Mouse (Mus musculus) layer of hippocampus, postnatal 10 days (tissue): ENCODE measurements around the gene Tecpr2. TPM values are rescaled to one million over a fixed set of nuclear protein-coding genes. Genes with fewer than 3 reads are reported as not detected.

Experiments used
- DNase-seq, 2 experiments: peaks; one replicate each; pipeline ENCODE4 v3.0.0; 2021; ENCODE audit warnings: low spot score in 2 of 2
- total RNA-seq, 2 experiments: library from RNA; stranded (reverse); gene quantifications; 2 replicates each; pipeline ENCODE4 v1.2.3; 2021

Gene Tecpr2
- total RNA-seq, 2 experiments from 2014 or later, result 33.9 to 36.4 TPM

DNA sequence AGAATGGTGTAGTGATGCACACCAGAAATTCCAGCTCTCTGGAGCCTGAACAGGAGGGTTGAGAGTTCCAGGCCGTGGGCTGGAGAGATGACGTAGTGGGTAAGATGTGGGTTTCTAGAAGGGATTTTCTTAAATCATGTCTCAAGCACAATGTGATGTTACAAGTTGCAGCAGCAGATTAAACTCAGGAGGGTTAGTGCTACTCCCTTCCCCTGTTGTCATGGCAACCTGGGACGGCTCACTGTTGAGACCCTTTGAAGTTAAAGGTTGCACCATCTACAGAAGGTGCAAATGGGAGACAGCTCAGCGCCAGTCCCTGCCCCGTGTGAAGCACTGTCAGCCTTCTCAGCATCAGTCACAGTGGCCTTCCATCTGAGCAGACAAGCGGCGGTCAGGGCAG, 27.8 kb upstream of the Tecpr2 start:
- DNase-seq, result no peak

DNA sequence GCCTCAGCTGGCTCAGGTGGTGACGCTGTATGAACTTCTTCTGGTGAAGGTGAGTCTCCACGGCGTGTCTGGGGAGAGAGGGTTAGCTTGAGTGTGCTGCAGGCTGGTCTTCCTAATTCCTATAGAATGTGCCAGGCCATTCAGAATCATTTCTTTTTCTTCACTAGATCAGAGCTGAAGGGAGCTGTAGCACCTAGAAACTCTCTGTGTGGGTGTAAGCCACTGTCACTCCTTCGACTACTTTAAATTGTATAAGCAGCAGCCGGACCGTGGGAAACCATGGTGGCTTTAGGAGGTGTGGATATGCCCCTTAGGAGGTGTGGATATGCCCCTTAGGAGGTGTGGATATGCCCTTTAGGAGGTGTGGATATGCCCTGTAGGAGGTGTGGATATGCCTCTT, 25.1 kb upstream of the Tecpr2 start:
- DNase-seq, result no peak

DNA sequence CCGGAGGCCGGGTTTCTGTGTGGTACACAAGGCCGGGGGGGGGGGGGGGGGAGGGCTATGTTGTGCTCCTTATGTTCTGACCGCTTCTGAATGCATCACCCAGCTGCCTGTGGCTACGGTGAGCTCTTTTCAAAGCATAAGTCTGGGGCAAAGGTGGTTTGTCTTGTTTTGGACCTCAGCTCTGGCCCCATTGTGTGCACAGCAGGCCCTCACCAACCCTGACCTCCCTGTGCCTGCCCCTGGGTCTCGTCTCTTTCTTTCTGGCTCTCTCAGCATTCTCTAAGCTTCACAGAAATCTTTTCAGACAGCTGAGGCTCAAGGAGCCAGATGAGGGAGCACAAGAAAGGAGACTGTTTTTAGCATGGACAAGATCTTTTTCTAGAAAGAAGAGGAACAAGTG, 23.5 kb upstream of the Tecpr2 start:
- no peak for DNase-seq

DNA sequence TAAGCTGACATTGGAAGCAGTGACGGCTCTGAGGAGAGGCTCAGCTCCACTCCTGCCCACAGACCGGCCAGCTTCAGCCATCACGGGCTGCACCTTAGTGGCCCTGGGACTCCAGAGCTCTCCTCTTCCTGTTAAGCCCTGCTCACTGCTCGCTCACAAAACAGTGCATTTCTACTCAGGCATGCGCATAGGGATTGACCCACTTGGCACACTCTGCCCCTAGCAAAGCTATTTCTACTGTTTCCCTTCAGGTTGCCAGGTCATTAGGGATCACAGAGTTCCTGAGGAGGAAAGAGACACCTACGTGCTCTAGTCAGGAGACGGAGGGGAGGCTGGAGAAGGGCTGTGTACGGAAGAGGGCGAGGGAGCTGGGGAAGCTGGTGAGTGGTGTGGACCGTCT, 23.1 kb upstream of the Tecpr2 start:
- DNase-seq, result no peak

DNA sequence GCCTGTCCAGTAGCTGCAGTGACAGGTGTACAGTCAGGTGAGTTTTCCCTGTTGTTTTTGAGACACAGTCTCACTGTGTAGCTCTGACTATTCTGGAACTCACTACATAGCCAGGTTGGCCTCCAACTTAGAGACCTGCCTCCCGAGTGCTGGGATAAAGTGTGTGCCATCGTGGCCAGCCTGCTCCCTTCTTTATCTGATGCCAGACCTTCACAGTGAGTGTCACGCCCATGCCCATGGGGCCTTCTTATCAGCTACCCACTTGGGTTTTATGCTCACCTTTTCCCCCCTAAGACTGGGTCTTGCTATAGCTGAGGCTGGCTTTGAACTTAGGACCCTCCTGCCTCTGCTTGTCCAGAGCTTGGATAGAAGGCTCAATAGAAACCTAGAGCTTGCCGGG, 19.0 kb upstream of the Tecpr2 start:
- no peak for DNase-seq

DNA sequence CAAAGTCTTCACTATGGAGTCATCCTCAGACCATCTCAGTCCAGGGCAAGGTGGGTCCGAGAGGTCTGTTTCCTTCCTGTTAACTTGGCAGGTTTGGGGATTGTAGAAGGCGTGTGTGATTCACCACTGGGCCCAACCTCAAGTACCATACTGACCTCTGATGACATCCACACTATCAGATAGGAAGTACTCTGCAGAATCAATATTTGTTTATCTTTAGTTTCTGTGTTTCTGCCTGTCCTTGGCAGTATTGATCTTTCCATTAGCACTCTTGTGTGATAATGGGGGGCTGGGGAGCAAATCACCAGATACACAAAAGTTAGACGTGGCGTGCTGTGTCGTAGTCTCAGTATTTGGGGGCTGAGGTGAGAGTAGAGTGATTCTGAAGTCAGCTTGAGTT, 17.8 kb upstream of the Tecpr2 start:
- no peak for DNase-seq

DNA sequence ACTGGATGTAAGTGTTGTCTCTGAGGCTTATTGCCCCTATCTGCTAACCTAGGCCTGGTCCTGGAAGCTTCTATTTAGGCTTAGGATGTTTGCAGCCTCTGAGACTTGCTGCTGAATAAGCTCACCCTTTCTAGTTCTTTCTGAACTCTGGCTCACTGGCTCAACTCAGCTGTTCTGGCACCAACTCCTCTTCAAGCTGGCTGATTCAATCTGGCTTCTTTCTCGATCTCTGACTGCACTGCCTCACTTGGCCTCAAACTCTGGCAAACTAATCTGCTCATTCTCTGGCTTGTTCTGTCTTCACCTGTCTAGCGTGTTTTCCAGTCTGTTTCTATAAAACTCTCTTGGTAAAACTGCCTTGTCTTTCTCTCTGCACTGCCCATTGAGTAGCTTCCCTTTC, 13.7 kb upstream of the Tecpr2 start:
- DNase-seq, result no peak

DNA sequence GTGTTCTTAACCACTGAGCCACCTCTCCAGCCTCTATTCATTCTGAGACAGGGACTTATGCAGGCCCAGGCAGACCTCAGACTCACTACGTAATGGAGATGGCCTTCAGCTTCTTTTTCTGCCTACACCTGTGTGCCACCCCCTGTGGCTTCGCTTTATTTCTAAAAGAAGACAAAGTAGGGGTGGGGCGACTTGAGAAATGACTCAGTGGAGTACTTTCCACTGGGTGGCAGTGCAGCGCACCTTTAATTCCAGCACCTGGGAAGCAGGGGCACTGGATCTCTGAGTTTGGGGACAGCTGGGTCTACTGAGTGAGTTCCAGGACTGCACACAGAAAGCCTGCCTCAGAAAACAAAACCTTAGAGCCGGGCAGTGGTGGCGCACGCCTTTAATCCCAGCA, 6.8 kb upstream of the Tecpr2 start:
- DNase-seq, result no peak

DNA sequence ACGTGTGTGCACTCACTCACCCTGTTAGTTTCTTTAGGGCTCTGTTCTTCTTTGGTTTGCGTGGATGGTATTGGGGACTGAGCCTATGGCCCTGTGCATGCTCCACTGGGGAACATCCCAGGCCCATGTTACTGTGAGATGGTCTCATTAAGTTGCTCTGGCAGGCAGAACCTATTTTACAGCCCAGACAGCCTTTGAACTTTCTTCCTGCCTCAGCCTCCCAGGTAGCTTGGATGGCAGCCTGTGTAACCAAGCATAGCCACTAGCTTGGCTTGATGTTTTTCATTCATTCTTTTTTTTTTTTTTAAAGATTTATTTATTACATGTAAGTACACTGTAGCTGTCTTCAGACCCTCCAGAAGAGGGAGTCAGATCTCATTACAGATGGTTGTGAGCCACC, 3.8 kb upstream of the Tecpr2 start:
- no peak for DNase-seq

DNA sequence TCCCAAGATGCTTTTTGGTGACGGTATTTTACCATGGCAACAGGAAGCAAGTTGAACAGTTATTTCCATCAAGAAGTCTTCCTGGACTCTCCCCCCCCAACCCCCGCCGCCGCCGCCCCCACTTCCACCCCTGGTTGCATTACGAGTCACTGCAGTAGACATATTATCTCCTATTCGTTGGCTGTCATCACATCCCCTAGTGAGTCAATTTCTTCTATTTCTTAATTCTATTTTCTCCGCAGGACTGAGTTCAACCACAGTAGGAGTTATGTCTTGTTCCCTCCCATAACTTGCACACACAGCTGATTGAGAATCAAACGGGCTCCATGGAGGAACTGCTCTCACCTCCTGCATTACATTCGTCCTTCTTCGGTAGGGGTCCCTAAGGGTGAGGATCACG, 958 bp upstream of the Tecpr2 start:
- no peak for DNase-seq

DNA sequence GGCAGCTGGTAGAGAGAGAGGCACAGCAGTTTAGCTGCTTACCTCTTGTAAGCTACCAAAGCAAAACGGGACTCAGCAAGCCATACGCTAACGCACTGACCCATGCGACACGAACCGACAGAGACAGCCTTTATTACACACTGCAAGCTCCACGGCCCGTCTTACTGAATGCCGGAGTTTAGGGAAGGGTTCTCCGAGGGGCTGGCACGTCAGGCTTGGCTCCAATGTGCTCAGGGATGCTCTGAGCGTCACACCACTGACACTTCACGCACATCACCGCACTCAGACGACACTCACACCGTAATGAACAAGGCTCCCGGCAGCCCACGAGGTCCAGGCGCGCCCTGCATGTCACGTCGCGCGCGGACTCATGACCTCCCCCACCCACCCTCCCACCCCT, 458 bp upstream of the Tecpr2 start:
- DNase-seq, result no peak

DNA sequence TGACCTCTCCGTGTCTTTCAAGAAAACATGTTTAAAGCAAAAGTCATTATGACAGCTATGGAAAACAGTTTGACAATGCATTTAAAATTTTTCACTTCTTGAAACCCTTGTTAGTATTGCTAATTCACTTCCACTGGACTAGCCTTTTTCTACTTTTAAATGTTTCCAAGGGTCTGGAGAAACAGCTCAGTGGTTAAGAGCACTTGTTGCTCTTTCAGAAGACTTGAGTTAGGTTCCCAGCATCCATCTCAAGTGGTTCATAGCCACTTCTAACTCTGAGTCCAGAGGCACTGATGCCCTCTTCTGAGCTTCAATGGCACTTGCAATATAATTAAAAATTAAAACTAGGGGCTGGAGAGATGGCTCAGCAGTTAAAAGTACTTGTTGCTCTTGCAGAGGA, 2.8 kb downstream of the Tecpr2 start:
- no peak for DNase-seq

DNA sequence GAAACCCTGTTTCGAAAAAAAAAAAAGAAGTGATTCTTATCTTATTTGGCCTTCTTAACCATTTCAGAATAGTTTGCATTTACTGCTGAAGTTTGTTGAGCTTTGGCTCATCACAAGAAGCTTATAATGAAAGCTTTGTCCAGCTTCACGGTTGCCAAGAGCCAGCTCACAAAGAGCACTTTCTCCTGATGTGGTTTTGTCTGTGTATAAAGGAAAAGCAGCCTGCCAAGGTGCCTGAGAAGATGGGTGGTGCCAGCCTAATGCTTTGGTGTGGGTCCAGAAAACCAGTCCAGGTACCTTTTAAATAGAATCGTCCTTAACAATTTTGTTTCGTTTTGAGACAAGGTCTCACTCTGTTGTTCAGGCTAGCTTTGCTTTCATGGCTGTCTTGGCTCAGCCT, 13.0 kb downstream of the Tecpr2 start:
- DNase-seq, result no peak

DNA sequence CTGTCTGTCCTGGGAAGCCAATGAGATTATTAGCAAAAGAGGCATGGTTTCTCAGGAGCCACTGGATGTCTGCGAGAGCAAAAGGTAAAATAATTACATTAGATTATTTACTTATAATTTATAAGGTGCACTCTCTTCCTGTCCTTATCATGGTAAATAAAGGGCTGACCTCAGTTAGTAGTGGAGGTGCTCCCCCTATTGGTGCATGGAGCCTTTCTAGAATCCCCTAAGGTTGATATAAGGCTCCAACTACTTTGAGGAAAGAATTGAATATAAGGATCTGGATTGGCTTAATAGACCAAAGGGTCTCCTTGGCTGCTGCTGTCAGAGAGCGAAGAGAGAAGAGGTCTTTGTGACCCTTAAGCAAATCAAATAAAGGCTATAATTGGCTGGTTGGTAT, 14.5 kb downstream of the Tecpr2 start:
- no peak for DNase-seq

DNA sequence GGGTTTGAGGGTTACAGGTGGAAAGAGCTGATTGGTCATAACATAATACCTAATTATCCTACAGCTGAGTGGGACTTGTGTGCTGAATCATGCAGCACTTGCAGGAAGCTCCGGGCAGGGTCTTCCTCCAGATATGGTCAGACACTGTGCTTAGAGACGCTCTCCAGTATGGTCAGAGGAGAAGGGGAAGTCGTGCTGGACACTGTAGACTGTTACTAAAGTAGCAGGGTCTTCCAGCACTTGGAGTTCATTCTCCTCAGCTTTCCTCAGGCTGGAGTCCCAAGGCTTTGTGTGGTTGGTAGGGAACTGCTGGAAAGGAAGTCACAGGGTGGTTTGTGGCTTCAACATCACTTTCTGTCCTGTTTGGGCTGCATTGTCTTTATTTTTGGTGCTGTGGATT, 18.8 kb downstream of the Tecpr2 start:
- DNase-seq, result no peak

DNA sequence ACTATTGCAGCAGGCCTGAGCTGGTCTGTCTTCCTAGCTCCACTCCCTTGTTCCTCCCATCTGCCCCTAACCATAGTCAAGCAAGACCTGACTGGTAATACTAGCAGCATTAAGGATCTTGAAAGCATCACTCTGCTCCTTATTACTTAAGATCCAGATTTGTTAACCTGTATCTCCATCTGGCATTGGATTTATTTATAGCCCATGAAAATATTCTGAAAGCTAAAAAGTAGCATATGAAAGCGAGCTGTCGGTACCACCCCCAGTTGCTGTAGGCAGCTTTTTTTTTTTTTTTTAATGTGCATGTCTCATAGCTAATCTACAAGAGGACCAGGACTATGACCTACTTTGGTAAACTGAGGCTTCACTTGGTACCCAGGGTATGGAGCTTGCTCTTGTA, 20.9 kb downstream of the Tecpr2 start:
- DNase-seq, result no peak

DNA sequence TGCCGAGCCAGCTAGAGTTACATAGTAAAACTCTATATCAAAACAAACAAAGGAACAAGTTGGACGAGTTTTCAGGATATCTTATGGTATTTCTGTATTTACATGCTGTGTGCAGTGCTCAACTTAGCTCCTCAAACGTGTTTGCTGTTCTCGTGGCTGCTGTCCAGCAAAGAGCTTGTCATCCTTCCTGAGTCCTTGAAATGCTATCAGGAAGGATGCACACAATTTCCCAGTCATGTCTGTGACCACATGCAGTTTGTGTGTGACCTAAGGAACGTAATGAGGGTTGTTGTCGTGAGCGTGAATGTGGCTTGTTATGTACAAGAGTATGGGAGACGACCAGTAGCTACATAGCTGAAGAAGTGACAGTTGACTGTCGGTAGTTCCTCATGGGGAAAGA, 26.7 kb downstream of the Tecpr2 start:
- DNase-seq, result no peak

DNA sequence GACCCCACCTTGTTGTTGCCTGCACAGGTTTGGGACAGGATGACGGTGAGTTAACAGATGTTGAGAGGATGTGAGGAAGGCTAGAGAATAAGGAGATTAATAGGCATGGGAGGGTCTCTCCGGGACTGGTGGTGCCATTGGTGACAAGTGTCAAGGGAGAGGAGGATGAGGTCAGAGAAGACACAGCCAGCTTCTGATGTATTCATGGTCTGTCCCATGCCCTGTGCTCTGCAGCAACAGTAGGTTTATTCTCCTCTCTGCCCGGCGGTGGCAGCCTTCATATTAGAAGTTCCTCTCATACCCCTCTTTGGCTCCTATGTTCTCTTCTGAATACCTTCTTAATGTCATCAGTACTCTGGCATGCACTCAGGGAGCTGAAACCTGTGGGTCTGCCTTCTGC, 31.2 kb downstream of the Tecpr2 start:
- DNase-seq, result no peak

DNA sequence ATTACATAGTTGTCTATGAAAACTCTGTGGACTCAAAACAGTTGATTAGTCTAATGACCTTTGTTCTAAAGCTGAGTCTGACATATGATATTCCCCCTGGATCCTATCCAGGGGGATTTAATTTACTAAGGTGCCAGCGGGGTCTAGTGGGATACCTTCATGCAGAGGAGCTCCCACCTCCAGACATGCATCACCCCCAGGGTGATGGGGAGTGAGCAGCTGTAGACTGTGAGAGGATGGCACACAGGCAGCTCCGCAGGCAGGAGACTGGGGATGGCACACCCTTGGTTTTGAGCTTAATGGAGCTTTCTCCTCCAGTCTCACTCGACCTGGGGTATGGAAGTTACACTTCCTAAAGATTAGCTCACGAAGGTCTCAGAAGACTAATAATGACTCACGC, 32.5 kb downstream of the Tecpr2 start:
- DNase-seq, result no peak

DNA sequence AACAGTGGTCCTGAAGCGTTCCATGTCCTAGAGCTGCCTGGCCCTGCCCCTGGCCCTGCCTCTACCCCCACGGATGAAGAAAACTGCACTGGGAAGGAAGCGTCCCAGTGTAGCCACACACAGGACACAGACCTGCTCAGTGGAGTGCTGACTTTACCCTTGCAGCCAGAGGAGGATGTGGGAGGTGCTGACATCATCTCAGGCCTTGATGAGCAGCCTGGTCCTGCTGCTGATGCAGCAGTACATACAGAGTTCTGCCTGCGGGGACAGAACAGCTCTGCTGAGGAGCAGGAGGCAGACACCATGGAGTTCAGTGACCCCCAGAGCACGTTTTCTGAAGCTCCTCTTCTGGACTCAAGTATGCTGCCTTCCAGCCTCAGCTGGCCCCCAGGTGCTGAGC, 43.8 kb downstream of the Tecpr2 start:
- DNase-seq, result no peak

DNA sequence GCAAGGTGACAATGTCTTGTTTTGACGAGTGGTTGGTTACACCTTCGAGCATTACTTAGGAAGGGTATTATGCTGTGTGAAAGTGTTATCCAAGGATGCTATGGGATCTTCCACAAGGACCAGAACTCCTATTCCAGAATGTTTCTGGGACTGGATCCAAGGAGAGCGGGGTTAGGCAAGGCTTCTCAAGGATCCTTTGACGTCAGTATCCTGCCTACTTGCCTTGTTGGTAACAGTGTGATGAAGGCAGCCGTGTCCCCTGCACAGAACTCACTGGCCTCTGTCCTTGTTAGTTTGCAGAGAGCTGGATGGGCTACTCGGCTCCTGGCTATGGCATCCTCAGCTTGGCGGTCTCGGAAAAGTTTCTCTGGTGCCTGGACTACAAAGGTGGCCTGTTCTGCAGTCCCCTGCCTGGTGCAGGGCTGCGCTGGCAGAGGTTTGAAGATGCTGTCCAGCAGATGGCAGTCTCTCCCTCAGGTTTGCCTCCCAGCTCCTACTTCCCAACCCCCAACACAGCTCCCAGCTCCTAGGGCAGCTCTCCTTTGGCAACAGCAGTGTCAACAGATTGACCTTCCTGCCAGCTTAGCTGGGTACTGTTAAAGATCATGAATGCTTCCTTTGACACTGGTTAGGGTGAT, 47.0 kb downstream of the Tecpr2 start:
- DNase-seq, result peak; percentile 90 to 91

DNA sequence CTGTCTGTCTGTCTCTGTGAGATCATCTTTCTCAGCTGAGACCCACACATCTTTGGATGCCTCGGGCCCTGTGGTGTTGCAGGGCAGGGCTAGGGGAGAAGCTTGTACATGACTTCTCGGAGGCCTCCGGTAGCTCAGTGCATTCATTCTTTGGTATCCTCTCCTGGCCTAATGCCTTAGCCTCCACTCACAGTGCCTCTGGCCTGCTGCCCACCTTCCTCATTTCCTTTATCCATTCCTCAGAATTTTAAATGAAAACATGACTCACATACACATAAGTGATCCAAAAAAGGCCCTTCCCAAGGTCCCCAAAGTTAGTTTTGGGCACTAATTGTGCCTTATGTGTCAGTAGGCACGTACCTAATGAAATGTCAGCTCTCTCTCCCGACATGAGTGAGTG, 48.4 kb downstream of the Tecpr2 start:
- no peak for DNase-seq

DNA sequence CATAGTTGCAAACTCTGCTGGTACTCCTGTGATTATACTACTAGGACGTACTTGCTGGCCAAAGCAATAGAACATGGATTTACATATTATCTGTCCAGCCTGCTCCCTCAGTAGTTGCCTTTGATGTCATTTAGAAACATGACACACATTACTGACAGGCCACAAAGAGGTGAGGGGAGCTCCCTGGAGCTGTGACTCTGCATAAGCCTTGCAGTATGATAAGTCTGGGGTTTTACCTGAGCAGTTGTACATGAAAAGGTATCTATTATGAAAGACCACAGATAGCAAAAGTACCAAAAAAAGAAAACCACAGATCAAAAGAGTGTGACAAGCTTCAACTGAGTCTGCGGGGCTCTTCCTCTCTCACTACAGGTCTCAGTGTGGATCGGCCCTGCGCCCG, 50.3 kb downstream of the Tecpr2 start:
- DNase-seq, result no peak

DNA sequence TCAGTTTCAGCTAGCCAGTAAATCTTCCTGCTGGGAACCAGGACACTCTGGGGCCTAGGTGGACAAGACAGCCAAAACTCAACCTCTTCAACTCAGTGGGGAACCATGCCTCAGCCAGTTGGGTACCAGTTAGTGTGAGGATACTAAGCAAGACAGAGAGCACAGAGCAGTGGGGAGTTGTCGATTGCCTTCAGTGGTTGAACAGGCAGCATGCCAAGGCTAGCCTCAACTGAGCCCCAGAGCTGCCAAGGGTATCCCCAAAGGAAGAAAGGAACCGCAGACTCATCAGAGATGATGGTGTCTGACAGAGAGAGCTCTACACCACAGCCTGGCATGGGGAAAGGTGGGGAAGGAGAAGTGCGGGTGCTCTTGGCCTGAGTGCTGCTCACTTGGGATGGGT, 51.8 kb downstream of the Tecpr2 start:
- DNase-seq, result no peak
